Mouse (Mus musculus) inflammation-experienced regulatory T-cells, adult 6 months (primary cell): Measurements from ENCODE around the gene Ndufaf7. TPM values are rescaled to one million over a fixed set of nuclear protein-coding genes. Genes with fewer than 3 reads are reported as not detected.

ENCODE experiments used
- ATAC-seq: one replicate; pipeline ENCODE4 v1.8.0; 2017
- polyA plus RNA-seq, 3 experiments: library from polyadenylated mRNA; unstranded; fragments of 100-300 nt; shearing (Covaris generic); gene quantifications; one replicate each; pipeline ENCODE4 v1.2.1; 2017

Ndufaf7 gene
- polyA plus RNA-seq, 3 experiments from 2014 or later, result 52.2 to 65.3 (median 64.9) TPM

- no peak for ATAC-seq
Observed at GRCm38 (mm10) chr17:78966092-78966883, 29.4 kb downstream of the Ndufaf7 start.

GRCm38 (mm10) chr17:78968500-78968899, 31.6 kb downstream of the Ndufaf7 start:
- no peak for ATAC-seq

- ATAC-seq, result no peak
Observed at GRCm38 (mm10) chr17:78983166-78983565, 46.2 kb downstream of the Ndufaf7 start.

GRCm38 (mm10) chr17:78983736-78984135, 46.8 kb downstream of the Ndufaf7 start:
- no peak for ATAC-seq

- peak; percentile 28 for ATAC-seq
Observed at GRCm38 (mm10) chr17:78989015-78989414, 52.1 kb downstream of the Ndufaf7 start.

GRCm38 (mm10) chr17:78991549-78991948, 54.6 kb downstream of the Ndufaf7 start:
- no peak for ATAC-seq

- ATAC-seq, result no peak
Observed at GRCm38 (mm10) chr17:78992303-78993027, 55.5 kb downstream of the Ndufaf7 start.

GRCm38 (mm10) chr17:78993670-78994069, 56.7 kb downstream of the Ndufaf7 start:
- ATAC-seq, result no peak

GRCm38 (mm10) chr17:78994382-78994781, 57.4 kb downstream of the Ndufaf7 start:
- ATAC-seq, result no peak

GRCm38 (mm10) chr17:78994931-78995820, 58.2 kb downstream of the Ndufaf7 start:
- no peak for ATAC-seq

Other genes with a start within 250 kb of the Ndufaf7 start
- 10 to 100 TPM in 1 of 3 experiments, 1 to 10 TPM in 2; 7.7 to 10.3 (median 9.6) TPM for gene Strn, start 199.9 kb upstream of the Ndufaf7 start, polyA plus RNA-seq
- 10 to 100 TPM in 2 of 3 experiments, 1 to 10 TPM in 1; 9.3 to 13.0 (median 11.4) TPM for gene Heatr5b, start 101.8 kb upstream of the Ndufaf7 start, polyA plus RNA-seq
- 100 to 1,000 TPM in 1 of 3 experiments, 10 to 100 TPM in 2; 87.2 to 113 (median 96.5) TPM for gene Gpatch11, start 101.6 kb upstream of the Ndufaf7 start, polyA plus RNA-seq
- gene Eif2ak2, start 54.6 kb upstream of the Ndufaf7 start, polyA plus RNA-seq, result 10 to 100 TPM; 21.4 to 37.1 (median 34.5) TPM
- 1 to 10 TPM in 1 of 3 experiments, under 1 TPM in 2; 0.16 to 1.0 (median 0.37) TPM for gene Sult6b1, start 30.1 kb upstream of the Ndufaf7 start, polyA plus RNA-seq
- 10 to 100 TPM; 80.2 to 92.9 (median 81.9) TPM for gene Cebpzos, start 20.6 kb upstream of the Ndufaf7 start, polyA plus RNA-seq
- 10 to 100 TPM; 46.4 to 85.4 (median 73.1) TPM for gene Cebpz, start 70 bp upstream of the Ndufaf7 start, polyA plus RNA-seq
- 1 to 10 TPM; 2.8 to 7.7 (median 5.0) TPM for gene Prkd3, start 83.7 kb downstream of the Ndufaf7 start, polyA plus RNA-seq
- gene Qpct, start 114.8 kb downstream of the Ndufaf7 start, polyA plus RNA-seq, result 1 to 10 TPM in 2 of 3 experiments, under 1 TPM in 1; 0.99 to 8.4 (median 3.1) TPM